Mouse (Mus musculus) embryonic facial prominence, embryonic 15.5 days (tissue): Measurements from ENCODE around the gene Cntnap2. TPM values are rescaled to one million over a fixed set of nuclear protein-coding genes. Genes with fewer than 3 reads are reported as not detected.

Experiments used
- ATAC-seq: fragments of 200-750 bp; cut with Nextera tagmentation; 2 replicates; pipeline ENCODE4 v1.8.0; 2017; ENCODE audit warnings: low read depth, moderate TSS enrichment; ENCODE audit not compliant: insufficient number of reproducible peaks, low FRiP score, low TSS enrichment
- H3K27ac ChIP-seq: fragments of 300-500 bp; sonication (generic); replicated peaks from 2 replicates; pipeline ENCODE4 v1.5.1; 2015; ENCODE audit warnings: mild to moderate bottlenecking, inconsistent platforms
- H3K27me3 ChIP-seq: fragments of 300-500 bp; sonication (generic); 2 replicates; pipeline ENCODE4 v1.6.1; 2015; ENCODE audit warnings: inconsistent platforms
- H3K36me3 ChIP-seq: fragments of 300-500 bp; sonication (generic); 2 replicates; pipeline ENCODE4 v1.6.1; 2015; ENCODE audit warnings: mild to moderate bottlenecking, inconsistent platforms
- H3K4me1 ChIP-seq: fragments of 300-500 bp; sonication (generic); 2 replicates; pipeline ENCODE4 v1.6.1; 2015; ENCODE audit warnings: inconsistent platforms
- H3K4me2 ChIP-seq: fragments of 300-500 bp; sonication (generic); replicated peaks from 2 replicates; pipeline ENCODE4 v1.6.1; 2015; ENCODE audit warnings: mild to moderate bottlenecking, inconsistent platforms
- H3K4me3 ChIP-seq: fragments of 300-500 bp; sonication (generic); replicated peaks from 2 replicates; pipeline ENCODE4 v1.5.1; 2015; ENCODE audit warnings: mild to moderate bottlenecking, inconsistent platforms
- H3K9ac ChIP-seq: fragments of 300-500 bp; sonication (generic); 2 replicates; pipeline ENCODE4 v1.6.1; 2015; ENCODE audit warnings: inconsistent platforms
- H3K9me3 ChIP-seq: fragments of 300-500 bp; sonication (generic); replicated peaks from 2 replicates; pipeline ENCODE4 v1.6.1; 2016; ENCODE audit warnings: inconsistent platforms
- WGBS: fragments of 180-500 bp; shearing (Covaris S2); methylation state at CpG from one replicate; pipeline ENCODE4 v1.1.7; 2015; 5-methylcytosine and 5-hydroxymethylcytosine counted together
- polyA plus RNA-seq: library from polyadenylated mRNA; unstranded; fragments of >200 nt; fragmentation: Nextera tagmentation; extraction: Ambion mirVana; gene quantifications from 2 replicates; pipeline ENCODE4 v1.2.1, GENCODE M21; 2015

The Cntnap2 gene
- polyA plus RNA-seq, 1 experiment from 2014 or later: 1.5 TPM

DNA sequence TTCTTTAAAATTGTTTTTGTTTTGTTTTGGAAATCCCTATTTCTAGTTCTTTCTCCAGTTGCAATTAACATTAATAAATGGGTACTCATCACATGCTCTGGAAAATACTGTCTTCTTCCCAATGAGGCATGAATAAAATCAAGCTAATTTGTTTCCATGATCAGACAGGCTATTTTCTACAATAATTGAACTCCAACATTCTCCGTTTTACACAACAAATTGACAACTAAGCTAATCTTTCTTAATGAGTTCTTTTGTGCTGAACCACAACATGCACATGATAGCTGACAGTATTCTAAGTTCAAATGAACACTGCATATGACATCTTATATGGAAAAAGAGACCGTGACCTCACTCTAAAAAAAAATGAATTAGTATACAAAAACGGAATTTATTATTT lies 173.4 kb downstream of the Cntnap2 start:
- Histone ChIP-seq H3K9me3 (no peaks in the 10 kb centered on the region), H3K4me1 (no peaks in the 10 kb centered on the region), H3K4me3 (no peak overlapping the region), H3K27me3 (no peaks in the 10 kb centered on the region), H3K27ac (no peak overlapping the region), H3K36me3 (no peaks in the 10 kb centered on the region), H3K9ac (no peak overlapping the region), H3K4me2 (no peak overlapping the region)
- 76% methylated on average over 3 of the region's 3 CpGs for WGBS
- no peak for ATAC-seq

DNA sequence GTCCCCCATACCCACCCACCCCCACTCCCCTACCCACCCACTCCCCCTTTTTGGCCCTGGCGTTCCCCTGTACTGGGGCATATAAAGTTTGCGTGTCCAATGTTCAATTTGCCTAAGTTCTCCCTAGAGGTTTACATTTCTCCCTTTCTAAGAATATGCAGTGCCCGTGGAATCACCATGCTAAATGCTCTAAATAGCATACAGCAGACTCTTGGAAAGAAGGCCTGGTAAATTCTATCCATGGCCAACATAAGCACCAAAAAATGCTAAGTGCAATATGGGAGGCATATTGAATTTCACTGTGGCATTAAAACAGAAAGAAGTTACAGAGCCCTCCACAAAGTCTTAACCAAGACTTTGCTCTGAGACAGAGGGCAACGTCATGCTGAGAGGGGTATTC lies 177.4 kb downstream of the Cntnap2 start:
- ATAC-seq: no peak
- 57% methylated on average over 4 of the region's 4 CpGs for WGBS
- H3K9ac ChIP-seq: no peak overlapping the region

DNA sequence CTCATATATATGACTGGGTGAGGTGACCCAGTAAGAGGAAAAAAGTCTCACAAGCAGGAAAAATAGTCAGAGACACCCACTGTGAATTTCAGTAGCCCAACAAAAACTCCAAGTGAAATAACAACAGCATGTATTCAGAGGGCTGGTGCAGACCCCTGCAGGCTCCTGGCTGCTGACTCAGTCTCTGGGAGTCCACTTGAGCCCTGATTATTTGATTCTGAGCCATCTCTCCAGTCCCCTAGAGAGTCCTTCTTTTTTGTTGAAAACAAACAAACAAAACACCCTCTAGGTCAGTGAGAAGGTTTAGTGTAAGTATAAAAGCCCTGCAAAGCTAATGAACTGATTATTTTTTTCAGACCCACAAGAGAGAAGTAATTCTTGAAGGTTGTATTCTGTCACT lies 179.0 kb downstream of the Cntnap2 start:
- no peaks in the 10 kb centered on the region for H3K27me3 ChIP-seq
- no peak overlapping the region for H3K9ac ChIP-seq
- H3K4me3 ChIP-seq: no peak overlapping the region
- H3K36me3 ChIP-seq: no peaks in the 10 kb centered on the region
- H3K4me2 ChIP-seq: no peak overlapping the region
- H3K27ac ChIP-seq: no peak overlapping the region
- no peaks in the 10 kb centered on the region for H3K4me1 ChIP-seq
- H3K9me3 ChIP-seq: no peaks in the 10 kb centered on the region
- no peak for ATAC-seq

More for the DNA sequence above, 177.4 kb downstream of the Cntnap2 start:
- no peak overlapping the region for H3K4me2 ChIP-seq
- no peaks in the 10 kb centered on the region for H3K4me1 ChIP-seq
- H3K36me3 ChIP-seq: no peaks in the 10 kb centered on the region
- no peaks in the 10 kb centered on the region for H3K9me3 ChIP-seq
- H3K27me3 ChIP-seq: no peaks in the 10 kb centered on the region
- H3K27ac ChIP-seq: no peak overlapping the region
- no peak overlapping the region for H3K4me3 ChIP-seq

DNA sequence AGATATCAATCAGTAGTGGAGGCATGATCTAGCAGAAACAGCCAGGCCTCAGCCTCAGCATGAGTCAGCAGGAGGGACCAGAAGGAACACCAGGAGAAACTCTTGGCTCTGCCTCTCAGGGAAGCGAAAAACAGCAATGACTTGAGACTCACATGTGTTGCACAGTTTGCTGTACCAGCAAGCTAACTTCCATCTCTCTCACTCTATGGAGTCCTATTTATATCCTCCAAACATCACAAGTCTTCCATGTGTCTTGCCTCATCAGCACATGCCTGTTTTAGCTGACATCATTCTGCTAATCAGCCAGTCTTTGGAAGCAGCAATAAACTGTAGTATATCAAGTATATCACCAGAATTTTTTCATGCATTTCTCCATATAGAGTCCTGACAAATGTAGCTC lies 182.1 kb downstream of the Cntnap2 start:
- no peaks in the 10 kb centered on the region for H3K4me1 ChIP-seq
- H3K9ac ChIP-seq: no peak overlapping the region
- H3K4me2 ChIP-seq: no peak overlapping the region
- H3K27me3 ChIP-seq: no peaks in the 10 kb centered on the region
- H3K27ac ChIP-seq: no peak overlapping the region
- H3K4me3 ChIP-seq: no peak overlapping the region
- no peak for ATAC-seq
- H3K9me3 ChIP-seq: no peaks in the 10 kb centered on the region
- H3K36me3 ChIP-seq: no peaks in the 10 kb centered on the region
- WGBS: 87% methylated on average over 1 of the region's 1 CpGs

DNA sequence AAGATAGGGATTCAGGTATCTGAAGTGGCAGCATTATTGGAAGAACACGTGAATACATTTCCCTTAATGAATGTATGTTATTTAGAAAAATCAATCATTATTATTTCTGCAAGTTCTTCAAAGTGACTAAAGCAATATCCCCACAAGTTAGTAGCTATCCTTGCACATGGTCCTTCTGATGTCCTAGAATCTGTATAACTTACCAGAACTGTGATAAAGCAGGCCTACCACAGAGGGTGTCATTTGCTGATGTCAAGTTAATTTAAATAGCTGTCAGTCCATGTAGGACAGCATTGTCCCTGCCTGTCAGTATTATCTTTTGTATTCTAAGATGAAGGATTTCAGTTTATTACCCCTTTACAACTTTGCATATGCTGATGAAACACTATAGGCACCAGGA lies 185.5 kb downstream of the Cntnap2 start:
- no peak for ATAC-seq
- 79% methylated on average over 1 of the region's 1 CpGs for WGBS
- Histone ChIP-seq H3K27me3 (no peaks in the 10 kb centered on the region), H3K4me2 (no peak overlapping the region), H3K9me3 (no peaks in the 10 kb centered on the region), H3K27ac (no peak overlapping the region), H3K9ac (no peak overlapping the region), H3K4me3 (no peak overlapping the region), H3K36me3 (no peaks in the 10 kb centered on the region), H3K4me1 (no peaks in the 10 kb centered on the region)

DNA sequence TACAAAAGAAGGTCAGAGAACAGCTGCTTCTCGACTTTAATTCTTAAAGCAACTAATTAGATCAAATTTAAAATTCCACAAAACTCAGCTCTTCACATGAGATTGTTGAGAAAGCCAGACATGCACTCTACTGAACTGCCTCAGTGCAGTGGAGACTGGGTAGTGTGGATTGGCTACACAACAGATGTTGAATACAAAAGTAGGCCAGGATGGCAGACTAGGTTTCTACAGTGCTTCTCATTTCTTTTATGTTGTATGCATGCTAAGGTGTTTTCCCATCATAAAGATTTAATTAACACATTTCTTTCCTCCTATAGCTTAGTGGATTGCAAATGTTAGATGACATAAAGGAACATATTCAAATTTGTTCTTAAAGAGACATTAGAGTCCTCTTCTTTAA lies 198.9 kb downstream of the Cntnap2 start:
- ATAC-seq: no peak
- Histone ChIP-seq H3K9me3 (no peaks in the 10 kb centered on the region), H3K4me3 (no peak overlapping the region), H3K27ac (no peak overlapping the region), H3K27me3 (no peaks in the 10 kb centered on the region), H3K9ac (no peak overlapping the region), H3K4me2 (no peak overlapping the region), H3K4me1 (no peaks in the 10 kb centered on the region), H3K36me3 (no peaks in the 10 kb centered on the region)
- WGBS: 31% methylated on average over 1 of the region's 1 CpGs

DNA sequence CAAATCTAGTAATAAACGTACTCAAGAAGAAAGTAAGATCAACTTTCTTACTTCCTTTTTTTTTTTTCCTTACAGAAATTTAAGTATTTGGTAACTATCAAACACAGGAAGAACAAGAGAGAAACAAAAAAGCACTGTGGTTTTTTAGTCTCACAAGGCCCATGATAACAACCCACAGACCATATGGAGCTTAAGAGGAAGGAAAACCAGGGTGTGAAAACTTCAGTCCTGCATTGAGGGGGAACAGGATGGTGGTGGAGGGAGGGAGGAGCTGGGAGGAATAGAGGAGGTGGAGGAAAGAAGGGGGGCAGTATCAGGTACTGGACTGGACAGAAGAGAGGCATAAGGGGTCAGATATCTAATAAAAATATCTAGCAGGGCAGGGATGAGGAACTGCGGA lies 212.4 kb downstream of the Cntnap2 start:
- WGBS: 60% methylated on average over 2 of the region's 2 CpGs

DNA sequence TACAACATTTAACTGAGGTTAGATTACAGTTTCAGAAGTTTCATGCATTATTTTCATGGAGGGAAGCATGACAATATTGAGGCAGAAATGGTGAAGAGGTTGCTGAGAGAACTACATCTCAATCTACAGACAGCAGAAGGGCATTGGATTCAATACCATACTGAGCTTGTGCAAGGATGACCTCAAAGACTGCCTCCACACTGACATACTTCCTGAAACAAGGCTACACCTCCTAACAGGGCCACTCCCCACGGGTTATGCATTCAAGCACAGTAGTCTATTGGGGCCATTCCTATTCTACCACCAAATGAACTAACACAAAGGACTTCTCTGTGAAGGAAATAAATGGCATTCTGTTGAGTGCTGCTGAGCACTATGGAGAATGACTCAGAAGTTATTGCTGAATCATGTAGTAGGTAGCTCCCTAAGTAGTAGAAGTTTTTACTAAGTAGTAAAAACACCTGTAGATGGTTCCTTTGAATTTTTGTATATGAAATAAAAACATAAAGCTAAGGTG lies 214.2 kb downstream of the Cntnap2 start:
- no peak overlapping the region for H3K4me3 ChIP-seq
- H3K4me2 ChIP-seq: no peak overlapping the region
- H3K9me3 ChIP-seq: no peaks in the 10 kb centered on the region
- no peaks in the 10 kb centered on the region for H3K27me3 ChIP-seq
- H3K27ac ChIP-seq: no peak overlapping the region
- 38% methylated on average over 1 of the region's 1 CpGs for WGBS
- H3K4me1 ChIP-seq: no peaks in the 10 kb centered on the region
- no peak overlapping the region for H3K9ac ChIP-seq
- no peak for ATAC-seq
- H3K36me3 ChIP-seq: no peaks in the 10 kb centered on the region

More for the DNA sequence above, 212.4 kb downstream of the Cntnap2 start:
- ATAC-seq: no peak
- Histone ChIP-seq H3K9ac (no peak overlapping the region), H3K9me3 (no peaks in the 10 kb centered on the region), H3K4me3 (no peak overlapping the region), H3K4me2 (no peak overlapping the region), H3K27me3 (no peaks in the 10 kb centered on the region), H3K27ac (no peak overlapping the region), H3K4me1 (no peaks in the 10 kb centered on the region), H3K36me3 (no peaks in the 10 kb centered on the region)

DNA sequence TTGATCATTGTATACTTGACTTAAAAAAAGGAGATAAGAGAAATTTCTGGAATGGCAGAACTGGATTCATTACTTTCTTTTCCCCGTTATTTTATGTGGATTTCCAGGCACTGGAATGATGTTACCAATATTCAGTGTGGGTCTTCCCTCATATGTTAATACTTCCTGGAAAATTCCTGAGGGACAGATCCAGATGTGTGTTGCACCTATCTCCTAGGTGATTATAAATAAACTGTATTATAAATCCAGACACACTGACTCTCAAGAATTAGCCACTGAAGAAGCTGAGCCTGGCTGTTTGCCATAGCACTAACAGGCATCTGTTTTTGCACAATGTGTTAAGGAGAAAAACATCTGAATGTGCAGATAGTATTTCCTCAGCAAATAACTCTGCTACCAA lies 231.0 kb downstream of the Cntnap2 start:
- Histone ChIP-seq H3K4me1 (no peaks in the 10 kb centered on the region), H3K27me3 (no peaks in the 10 kb centered on the region), H3K9me3 (no peaks in the 10 kb centered on the region), H3K9ac (no peak overlapping the region), H3K36me3 (no peaks in the 10 kb centered on the region), H3K4me3 (no peak overlapping the region), H3K27ac (no peak overlapping the region), H3K4me2 (no peak overlapping the region)
- ATAC-seq: no peak
- 45% methylated on average over 1 of the region's 1 CpGs for WGBS

DNA sequence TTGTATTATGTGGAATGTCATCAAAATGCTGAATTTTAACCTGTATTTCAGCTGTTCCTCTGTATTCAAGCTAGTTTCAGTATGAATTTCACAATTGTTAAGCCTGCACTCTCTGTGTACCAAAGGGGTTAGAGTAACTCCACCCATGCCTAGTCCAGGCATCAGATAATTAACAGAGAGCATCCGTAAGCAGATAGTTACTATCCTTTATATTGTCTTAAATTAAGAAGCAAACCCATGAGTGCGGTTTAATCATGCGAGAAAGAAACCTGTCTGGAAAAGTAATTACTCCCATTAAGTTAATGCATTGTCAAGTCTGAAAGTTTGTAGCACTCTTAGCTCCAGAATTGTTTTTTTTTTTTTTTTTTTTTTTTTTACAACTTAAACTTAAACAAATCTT lies 258.3 kb downstream of the Cntnap2 start:
- Histone ChIP-seq H3K9me3 (no peaks in the 10 kb centered on the region), H3K4me3 (no peak overlapping the region), H3K9ac (no peak overlapping the region), H3K4me2 (no peak overlapping the region), H3K27ac (no peak overlapping the region), H3K4me1 (no peaks in the 10 kb centered on the region), H3K27me3 (no peaks in the 10 kb centered on the region), H3K36me3 (no peaks in the 10 kb centered on the region)
- WGBS: 73% methylated on average over 3 of the region's 3 CpGs
- no peak for ATAC-seq

DNA sequence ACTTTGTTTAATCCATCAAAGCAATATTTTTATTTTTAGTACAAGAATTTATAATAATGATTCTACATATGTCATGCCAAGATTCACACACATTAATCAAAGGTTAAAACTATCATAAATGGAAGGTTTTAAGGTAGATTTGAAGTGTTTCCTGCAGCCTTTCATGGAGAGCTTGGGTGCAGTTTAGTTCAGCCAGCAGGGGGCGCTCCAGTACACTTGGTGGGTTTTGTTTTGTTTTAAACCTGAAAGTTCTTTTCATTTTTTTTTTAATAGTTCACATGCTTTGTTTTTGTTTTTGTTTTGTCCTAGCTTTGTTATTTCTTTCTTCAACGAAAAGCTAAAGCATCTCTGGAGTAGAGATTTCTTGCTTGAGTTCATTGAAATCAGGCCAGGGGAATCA lies 264.3 kb downstream of the Cntnap2 start:
- no peak overlapping the region for H3K4me3 ChIP-seq

DNA sequence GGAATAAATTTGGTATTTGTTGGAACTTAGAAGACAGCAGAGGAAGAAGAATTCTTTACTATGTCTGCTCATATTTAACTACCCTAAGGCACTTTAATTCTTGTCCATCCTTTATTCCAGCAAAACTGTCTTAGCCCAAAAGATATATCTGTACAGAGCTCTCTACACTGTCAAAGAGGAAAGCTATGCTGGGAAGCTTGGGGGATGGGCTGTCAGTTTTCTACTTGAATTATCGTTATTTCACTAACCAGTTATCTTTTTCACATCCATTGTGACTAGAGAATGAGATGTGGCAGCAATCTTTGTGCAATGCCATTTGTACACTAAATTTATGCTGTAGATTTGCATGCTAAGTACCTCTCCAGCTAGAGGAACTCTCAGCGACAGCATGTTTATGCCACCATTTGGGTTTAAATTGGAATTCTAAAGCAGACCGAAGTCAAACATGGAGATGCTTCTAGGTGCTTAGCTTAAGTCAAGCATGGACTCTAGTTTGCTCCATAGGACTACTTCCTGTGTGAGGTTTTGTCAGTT lies 268.9 kb downstream of the Cntnap2 start:
- Histone ChIP-seq H3K4me2 (no peak overlapping the region), H3K9ac (no peak overlapping the region), H3K27ac (no peak overlapping the region), H3K4me3 (no peak overlapping the region), H3K36me3 (no peaks in the 10 kb centered on the region), H3K27me3 (no peaks in the 10 kb centered on the region), H3K4me1 (no peaks in the 10 kb centered on the region), H3K9me3 (no peaks in the 10 kb centered on the region)
- WGBS: 88% methylated on average over 3 of the region's 3 CpGs
- no peak for ATAC-seq

More for the DNA sequence above, 264.3 kb downstream of the Cntnap2 start:
- Histone ChIP-seq H3K4me2 (no peak overlapping the region), H3K9ac (no peak overlapping the region), H3K4me1 (no peaks in the 10 kb centered on the region), H3K27me3 (no peaks in the 10 kb centered on the region), H3K9me3 (no peaks in the 10 kb centered on the region), H3K36me3 (no peaks in the 10 kb centered on the region), H3K27ac (no peak overlapping the region)
- 5% methylated on average over 2 of the region's 2 CpGs for WGBS
- no peak for ATAC-seq
